Mouse (Mus musculus): ENCODE measurements around the gene Ppp4r4.

GRCm38 (mm10) chr12:103646314-103646713 lies 114.2 kb downstream of the Ppp4r4 start:
- TF ChIP-seq CTCF (IDR thresholded peaks at IDR 0.05; ENCODE audit: low read depth, low read length) (no peak), GATA1 (IDR thresholded peaks at IDR 0.05; ENCODE audit: borderline replicate concordance, low read length) (no peak)
